Mouse (Mus musculus): ENCODE measurements around the gene Tgm4.

Tgm4 gene

GRCm38 (mm10) chr9:123107186-123107585 is 72.7 kb downstream of the Tgm4 start:
- no peak for DNase-seq (ENCODE audit: low spot score in 2 of 2)

DNA sequence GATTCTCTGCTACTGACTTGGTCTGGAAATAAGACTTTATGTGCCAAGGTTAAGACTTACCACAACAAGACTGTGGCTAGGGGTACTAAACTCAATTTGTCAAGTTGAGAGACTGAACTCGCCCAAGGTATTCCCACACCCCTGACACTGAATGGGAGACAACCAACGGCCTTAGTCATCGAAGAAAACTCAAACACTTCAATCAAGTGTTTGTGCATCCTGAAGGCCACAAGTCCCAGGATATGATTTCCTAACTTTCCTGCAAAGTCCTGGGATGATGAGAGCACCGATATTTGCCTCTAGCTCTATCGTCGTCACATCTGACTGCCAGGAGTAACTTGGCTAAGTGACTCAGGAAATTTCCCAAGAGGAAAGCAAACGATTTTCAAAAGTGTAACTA is 74.7 kb downstream of the Tgm4 start:
- DNase-seq (ENCODE audit: low spot score in 2 of 2): no peak

DNA sequence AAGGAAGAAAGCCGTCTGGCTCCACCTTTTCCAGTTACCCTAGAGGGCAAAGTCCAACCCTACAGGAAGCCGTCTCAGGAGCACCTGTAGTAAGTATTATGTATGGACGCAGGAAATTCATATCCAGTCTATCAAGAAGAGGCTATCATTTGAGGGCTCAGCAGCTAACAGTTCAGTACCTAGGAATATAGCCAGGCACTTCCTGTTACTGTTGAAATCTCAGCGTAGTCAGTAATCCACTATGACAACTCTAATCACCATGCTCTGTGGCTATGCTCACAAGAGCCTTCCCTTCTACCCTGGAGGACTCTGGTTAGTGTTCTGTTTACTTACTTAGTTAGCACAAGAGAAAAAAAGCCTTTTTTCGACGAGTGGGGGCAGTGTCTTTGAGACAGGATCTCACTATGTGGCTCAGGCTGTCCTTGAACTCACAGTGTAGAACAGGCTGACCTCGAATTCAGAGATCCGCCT is 77.3 kb downstream of the Tgm4 start:
- DNase-seq (ENCODE audit: low spot score in 2 of 2): no peak

GRCm38 (mm10) chr9:123112805-123113521 is 78.4 kb downstream of the Tgm4 start, which contains the start of the genes Zdhhc3 and Exosc7:
TSS of gene Zdhhc3 (minus strand) at chr9:123113205.
TSS of gene Exosc7 (plus strand) at chr9:123113215.
- peak; percentile 68 to 90 for DNase-seq (ENCODE audit: low spot score in 2 of 2)

DNA sequence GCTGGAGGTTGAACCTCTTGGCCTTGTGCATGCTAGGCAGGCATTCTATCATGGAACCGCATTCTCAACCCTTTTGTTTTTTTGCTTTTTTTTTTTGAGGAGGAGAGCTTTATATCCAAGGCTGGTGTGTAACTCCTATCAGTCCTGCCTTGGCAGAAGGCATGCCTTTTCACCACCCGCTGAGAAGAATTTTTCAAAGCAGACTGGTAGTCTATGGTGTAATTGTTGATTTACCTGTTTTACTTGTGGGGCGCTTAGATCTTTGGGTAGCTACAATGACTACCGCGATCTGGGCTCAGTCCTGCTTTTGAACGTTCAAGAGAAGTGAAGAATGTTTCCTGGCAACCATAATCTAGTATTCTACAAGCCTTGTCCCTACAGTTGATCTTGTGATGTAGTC is 79.4 kb downstream of the Tgm4 start:
- DNase-seq (ENCODE audit: low spot score in 2 of 2): no peak

GRCm38 (mm10) chr9:123115566-123115965 is 81.0 kb downstream of the Tgm4 start:
- DNase-seq (ENCODE audit: low spot score in 2 of 2): no peak
